Mouse (Mus musculus) kidney, embryonic 14.5 days (tissue): ENCODE results near the gene Ptger1. TPM values are rescaled to one million over a fixed set of nuclear protein-coding genes. Genes with fewer than 3 reads are reported as not detected.

Experiments used
- ATAC-seq: fragments of 200-750 bp; cut with Nextera tagmentation; 2 replicates; pipeline ENCODE4 v1.8.0; 2017; ENCODE audit warnings: moderate number of reproducible peaks, mild to moderate bottlenecking, moderate TSS enrichment, moderate library complexity; ENCODE audit not compliant: low FRiP score, low TSS enrichment
- H3K27ac ChIP-seq: fragments of 300-500 bp; sonication (generic); 2 replicates; pipeline ENCODE4 v1.5.1; 2014; ENCODE audit warnings: low read depth, mild to moderate bottlenecking, low read length, moderate library complexity, mixed read lengths
- H3K27me3 ChIP-seq: fragments of 300-500 bp; sonication (generic); 2 replicates; pipeline ENCODE4 v1.6.1; 2014; ENCODE audit warnings: mild to moderate bottlenecking, low read length; ENCODE audit not compliant: control insufficient read depth, insufficient read depth
- H3K36me3 ChIP-seq: fragments of 300-500 bp; sonication (generic); 2 replicates; pipeline ENCODE4 v1.6.1; 2014; ENCODE audit warnings: low read length, mixed read lengths; ENCODE audit not compliant: control insufficient read depth, insufficient read depth
- H3K4me1 ChIP-seq: fragments of 300-500 bp; sonication (generic); 2 replicates; pipeline ENCODE4 v1.6.1; 2014; ENCODE audit warnings: low read length, mixed read lengths; ENCODE audit not compliant: control insufficient read depth, insufficient read depth
- H3K4me2 ChIP-seq: fragments of 300-500 bp; sonication (generic); replicated peaks from 2 replicates; pipeline ENCODE4 v1.6.1; 2014; ENCODE audit warnings: low read depth, mild to moderate bottlenecking, low read length
- H3K4me3 ChIP-seq: fragments of 300-500 bp; sonication (generic); 2 replicates; pipeline ENCODE4 v1.5.1; 2014; ENCODE audit warnings: mild to moderate bottlenecking, low read length
- H3K9ac ChIP-seq: fragments of 300-500 bp; sonication (generic); 2 replicates; pipeline ENCODE4 v1.6.1; 2014; ENCODE audit warnings: low read depth, mild to moderate bottlenecking, low read length, moderate library complexity
- H3K9me3 ChIP-seq: fragments of 300-500 bp; sonication (generic); 2 replicates; pipeline ENCODE4 v1.6.1; 2016; ENCODE audit warnings: low read length; ENCODE audit not compliant: control insufficient read depth
- WGBS: fragments of 180-500 bp; shearing (Covaris S2); extraction: QIAGEN DNeasy Blood & Tissue Kit; methylation state at CpG from one replicate; pipeline ENCODE4 v1.1.7; 2014; 5-methylcytosine and 5-hydroxymethylcytosine counted together
- polyA plus RNA-seq: library from polyadenylated mRNA; unstranded; fragments of >200 nt; fragmentation: Nextera tagmentation; extraction: Ambion mirVana; gene quantifications from 2 replicates; pipeline ENCODE4 v1.2.1, GENCODE M21; 2014

Gene Ptger1
- polyA plus RNA-seq, 1 experiment from 2014 or later, result 0.97 TPM

DNA sequence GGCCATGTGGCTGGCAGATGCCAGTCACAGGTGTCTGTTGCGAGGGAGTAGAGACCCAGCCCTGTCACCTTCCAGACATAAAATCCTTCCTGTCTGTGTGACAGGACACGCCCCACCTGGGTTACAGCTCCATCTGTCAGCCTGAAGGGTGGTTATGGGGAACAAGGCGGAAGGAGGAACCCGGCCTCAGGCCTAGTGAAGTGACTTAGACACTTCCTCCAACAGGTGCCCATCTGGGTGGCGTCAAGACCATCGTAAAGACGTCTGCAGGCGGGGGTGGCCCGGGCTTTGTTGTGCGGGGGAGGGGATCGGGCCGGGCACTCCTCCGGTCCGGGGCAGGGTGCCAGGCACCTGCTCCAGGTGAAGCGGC is 31.8 kb downstream of the Ptger1 start:
- H3K9me3 ChIP-seq, result peaks cover 3% of the 10 kb centered on the region; the same call in 1 of the 2 replicates
- peak; percentile 6; the same call in 1 of the 2 replicates for ATAC-seq
- peak overlapping the region; percentile 82 for H3K4me3 ChIP-seq
- no peaks in the 10 kb centered on the region for H3K36me3 ChIP-seq
- H3K4me1 ChIP-seq, result peaks cover 28% of the 10 kb centered on the region
- WGBS, result under 1% methylated on average over 15 of the region's 15 CpGs
- H3K4me2 ChIP-seq, result peak overlapping the region; percentile 95
- peak overlapping the region; percentile 89 for H3K9ac ChIP-seq
- peak overlapping the region; percentile 89; the same call in 1 of the 2 replicates for H3K27ac ChIP-seq
- H3K27me3 ChIP-seq, result no peaks in the 10 kb centered on the region

DNA sequence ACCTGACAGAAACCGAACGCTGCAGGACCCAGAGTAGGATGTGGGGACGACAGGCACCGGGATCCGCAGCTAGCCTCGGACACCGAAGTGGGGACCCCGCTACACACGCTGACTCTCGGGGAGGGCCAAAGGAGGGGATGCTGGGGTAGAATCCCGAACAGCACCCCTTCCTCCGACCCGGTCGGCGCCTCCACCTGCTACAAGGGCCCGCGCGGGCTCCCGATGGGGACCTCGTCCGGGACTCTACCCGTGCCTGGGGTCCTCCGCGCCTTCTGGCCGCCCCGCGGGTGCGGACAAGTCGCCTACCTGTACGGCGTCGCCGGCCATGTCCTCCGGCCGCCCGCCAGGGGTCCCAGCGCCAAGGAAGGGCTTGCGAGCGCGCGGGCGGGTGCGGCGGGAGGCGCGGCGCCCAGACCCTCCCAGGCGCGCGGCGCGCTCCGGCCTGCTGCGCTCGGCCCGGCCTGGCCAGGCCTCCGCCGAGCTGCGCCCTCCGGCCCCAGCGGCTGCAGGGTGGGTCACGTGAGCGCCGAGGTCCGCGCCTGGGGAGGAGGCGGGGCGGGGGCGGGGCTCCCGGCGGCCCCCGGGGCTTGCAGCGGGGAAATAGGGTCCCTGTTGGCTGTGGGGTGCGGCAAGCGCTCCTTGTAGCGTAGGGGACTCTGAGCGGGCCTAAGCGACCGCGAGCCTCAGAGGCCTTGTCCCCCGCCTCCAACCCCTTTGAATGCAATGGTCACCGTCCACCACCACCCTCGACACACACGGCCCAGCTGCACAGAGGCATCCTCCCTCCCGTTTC is 32.4 kb downstream of the Ptger1 start, which contains the start of gene Pkn1:
Gene Pkn1, minus strand, starts transcription at position 519 of the 793 bp plus-strand sequence.
- peak; percentile 94 for ATAC-seq
- H3K27ac ChIP-seq, result peak within 1 kb of the TSS; percentile 89
- peaks cover 3% of the 10 kb centered on the region; the same call in 1 of the 2 replicates for H3K9me3 ChIP-seq
- peak within 1 kb of the TSS; percentile 95 for H3K4me2 ChIP-seq
- H3K9ac ChIP-seq, result peak within 1 kb of the TSS; percentile 89
- WGBS, result 0% methylated on average over 71 of the region's 85 CpGs
- H3K36me3 ChIP-seq, result no peaks in the 10 kb centered on the region
- peaks cover 26% of the 10 kb centered on the region for H3K4me1 ChIP-seq
- H3K27me3 ChIP-seq, result no peaks in the 10 kb centered on the region
- H3K4me3 ChIP-seq, result peak within 1 kb of the TSS; percentile 82

DNA sequence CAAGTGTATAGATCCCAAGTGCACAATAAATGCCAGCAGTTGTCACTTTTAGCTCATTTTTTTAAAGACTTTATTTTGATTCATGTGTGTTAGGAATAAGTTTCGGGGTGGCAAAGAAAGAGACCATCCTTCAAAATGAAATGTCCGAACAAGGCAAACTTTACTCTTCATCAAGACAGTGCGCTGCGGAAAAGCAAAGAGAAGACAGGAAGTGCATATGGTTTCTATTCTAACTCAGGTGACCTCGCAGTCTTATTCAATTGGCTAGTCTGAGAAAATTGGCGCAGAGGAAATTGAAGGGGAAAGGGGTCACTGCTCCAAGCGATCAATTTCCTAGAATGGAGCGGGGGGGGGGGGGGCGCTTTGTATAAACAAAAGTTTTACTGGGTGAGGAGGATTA is 33.1 kb downstream of the Ptger1 start:
- H3K4me2 ChIP-seq, result peak overlapping the region; percentile 95
- no peaks in the 10 kb centered on the region for H3K36me3 ChIP-seq
- peaks cover 3% of the 10 kb centered on the region; the same call in 1 of the 2 replicates for H3K9me3 ChIP-seq
- H3K9ac ChIP-seq, result peak overlapping the region; percentile 89
- no peak for ATAC-seq
- H3K4me3 ChIP-seq, result peak overlapping the region; percentile 82
- peaks cover 21% of the 10 kb centered on the region for H3K4me1 ChIP-seq
- peak overlapping the region; percentile 89 for H3K27ac ChIP-seq
- WGBS, result 11% methylated on average over 9 of the region's 9 CpGs
- 0 out of 2 replicates have a peak, but pooled peaks cover under 1% of the 10 kb centered on the region for H3K27me3 ChIP-seq

DNA sequence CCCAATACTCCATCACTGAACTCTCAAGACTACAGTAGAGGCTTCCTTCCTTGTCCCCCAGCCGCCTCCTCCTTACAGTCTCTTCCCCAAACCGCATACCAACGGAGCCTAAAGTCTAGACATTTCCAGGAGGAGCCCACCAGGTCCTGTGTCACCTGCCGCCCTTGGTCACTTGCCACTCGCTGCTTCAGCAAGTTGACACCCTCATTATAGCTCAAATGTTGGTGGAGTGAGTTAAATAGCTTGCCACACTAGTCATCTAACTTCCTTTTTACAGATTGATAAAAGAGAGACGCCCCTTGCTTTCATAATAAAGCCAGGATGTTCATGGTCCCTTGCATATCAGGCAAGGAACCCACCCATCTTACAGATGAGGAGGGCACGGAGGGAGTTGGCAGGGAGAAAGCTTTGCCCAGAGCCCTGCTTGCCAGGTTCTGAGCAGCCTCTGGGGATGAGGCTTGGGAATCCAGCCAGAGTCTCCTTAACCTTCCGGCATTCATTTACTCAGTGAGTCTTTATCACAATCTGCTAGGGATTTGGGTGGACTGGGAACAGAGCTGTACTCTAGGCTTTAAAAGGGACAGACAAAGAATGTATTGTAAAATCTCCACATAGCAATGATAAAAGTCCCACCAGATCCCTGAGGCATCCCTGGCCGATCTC is 34.1 kb downstream of the Ptger1 start:
- no peak overlapping the region for H3K27ac ChIP-seq
- H3K9ac ChIP-seq, result no peak overlapping the region
- peaks cover 3% of the 10 kb centered on the region; the same call in 1 of the 2 replicates for H3K9me3 ChIP-seq
- H3K27me3 ChIP-seq, result 0 out of 2 replicates have a peak, but pooled peaks cover 3% of the 10 kb centered on the region
- ATAC-seq, result no peak
- H3K4me2 ChIP-seq, result no peak overlapping the region
- 82% methylated on average over 9 of the region's 9 CpGs for WGBS
- no peaks in the 10 kb centered on the region for H3K36me3 ChIP-seq
- H3K4me1 ChIP-seq, result peaks cover 14% of the 10 kb centered on the region
- no peak overlapping the region for H3K4me3 ChIP-seq

DNA sequence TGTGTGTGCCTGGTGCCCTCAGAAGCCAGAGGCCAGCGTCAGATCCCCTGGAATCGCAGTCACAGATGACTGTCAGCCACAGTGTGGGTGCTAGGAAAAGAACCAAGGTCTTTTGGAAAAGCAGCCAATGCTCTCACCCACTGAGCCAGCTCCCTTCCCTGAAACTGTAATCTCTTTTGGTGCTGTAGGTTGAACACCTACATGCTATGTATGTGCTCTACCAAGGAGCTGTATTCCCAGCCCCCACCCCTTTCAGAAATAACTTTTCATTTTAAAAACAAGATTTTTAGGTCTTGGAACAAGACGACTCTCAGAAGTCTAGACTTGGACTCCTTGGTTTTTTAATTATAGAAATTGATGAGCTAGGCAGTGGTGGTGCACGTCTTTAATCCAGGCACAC is 36.9 kb downstream of the Ptger1 start:
- Histone ChIP-seq H3K27me3 (0 out of 2 replicates have a peak, but pooled peaks cover 3% of the 10 kb centered on the region), H3K4me1 (peaks cover 4% of the 10 kb centered on the region; the same call in 1 of the 2 replicates), H3K4me3 (no peak overlapping the region), H3K27ac (no peak overlapping the region), H3K4me2 (no peak overlapping the region), H3K9ac (no peak overlapping the region), H3K36me3 (no peaks in the 10 kb centered on the region), H3K9me3 (peaks cover 3% of the 10 kb centered on the region; the same call in 1 of the 2 replicates)
- WGBS, result 81% methylated on average over 4 of the region's 4 CpGs
- no peak for ATAC-seq

DNA sequence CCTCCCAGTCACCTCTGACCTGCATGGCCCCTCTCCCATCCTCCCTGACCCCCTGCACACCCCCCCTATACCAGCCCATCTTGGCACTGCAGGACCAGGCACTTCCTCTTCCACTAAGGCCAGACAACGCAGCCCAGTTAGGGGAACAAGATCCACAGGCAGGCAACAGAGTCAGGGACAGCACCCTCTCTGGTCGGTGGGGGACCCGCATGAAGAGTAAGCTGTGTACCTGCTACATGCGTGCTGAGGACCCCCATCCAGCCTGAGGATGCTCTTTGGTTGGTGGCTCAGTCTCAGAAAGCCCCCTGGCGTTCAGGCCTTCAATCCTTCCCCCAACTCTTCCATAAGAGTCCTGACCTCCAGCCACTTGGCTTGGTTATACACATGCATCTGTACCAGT is 39.9 kb downstream of the Ptger1 start:
- H3K36me3 ChIP-seq, result no peaks in the 10 kb centered on the region
- no peak overlapping the region for H3K27ac ChIP-seq
- no peaks in the 10 kb centered on the region for H3K4me1 ChIP-seq
- WGBS, result 62% methylated on average over 5 of the region's 5 CpGs
- H3K27me3 ChIP-seq, result 0 out of 2 replicates have a peak, but pooled peaks cover 3% of the 10 kb centered on the region
- no peak for ATAC-seq
- no peak overlapping the region for H3K4me3 ChIP-seq
- H3K4me2 ChIP-seq, result no peak overlapping the region
- H3K9me3 ChIP-seq, result peaks cover 2% of the 10 kb centered on the region; the same call in 1 of the 2 replicates
- no peak overlapping the region for H3K9ac ChIP-seq

DNA sequence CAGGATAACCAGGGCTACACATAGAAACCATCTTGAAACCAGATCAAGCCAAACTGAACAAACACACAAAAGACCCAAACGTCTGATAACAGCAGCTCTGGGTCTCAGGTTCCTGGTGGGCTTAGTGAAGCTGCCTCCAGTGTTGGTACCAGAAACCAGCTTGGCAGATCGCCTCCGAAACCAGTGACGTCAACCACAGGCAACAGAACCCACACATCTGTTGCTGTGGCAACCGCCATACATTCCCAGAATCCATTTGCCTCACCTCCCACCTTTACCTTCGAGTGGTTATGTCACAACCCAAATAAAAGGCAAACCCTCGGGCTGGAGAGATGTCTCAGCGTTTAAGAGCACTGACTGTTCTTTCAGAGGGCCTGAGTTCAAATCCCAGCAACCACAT is 41.1 kb downstream of the Ptger1 start:
- no peak overlapping the region for H3K4me2 ChIP-seq
- ATAC-seq, result no peak
- no peak overlapping the region for H3K9ac ChIP-seq
- 76% methylated on average over 8 of the region's 8 CpGs for WGBS
- no peaks in the 10 kb centered on the region for H3K36me3 ChIP-seq
- H3K27me3 ChIP-seq, result 0 out of 2 replicates have a peak, but pooled peaks cover 3% of the 10 kb centered on the region
- H3K9me3 ChIP-seq, result no peaks in the 10 kb centered on the region
- no peaks in the 10 kb centered on the region for H3K4me1 ChIP-seq
- no peak overlapping the region for H3K27ac ChIP-seq
- H3K4me3 ChIP-seq, result no peak overlapping the region

DNA sequence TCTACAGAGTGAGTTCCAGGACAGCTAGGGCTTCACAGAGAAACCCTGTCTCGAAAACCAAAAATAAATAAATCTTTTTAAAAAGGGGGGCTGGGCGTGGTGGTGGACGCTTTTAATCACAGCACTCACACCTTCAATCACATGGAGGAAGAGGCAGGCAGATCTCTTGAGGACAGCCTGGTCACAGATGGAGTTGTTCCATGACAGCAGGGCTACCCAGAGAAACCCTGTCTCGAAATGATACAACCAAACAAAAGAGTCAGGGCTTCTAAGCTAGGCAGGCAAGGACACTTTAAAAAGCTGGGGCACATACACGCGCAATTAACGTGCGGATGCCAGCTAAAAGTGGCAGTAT is 48.2 kb downstream of the Ptger1 start:
- Histone ChIP-seq H3K9me3 (no peaks in the 10 kb centered on the region), H3K4me2 (peak overlapping the region; percentile 42), H3K9ac (no peak overlapping the region; the same call in 1 of the 2 replicates), H3K36me3 (peaks cover 5% of the 10 kb centered on the region), H3K27me3 (no peaks in the 10 kb centered on the region), H3K27ac (no peak overlapping the region), H3K4me3 (peak overlapping the region; percentile 82), H3K4me1 (peaks cover 13% of the 10 kb centered on the region)
- peak; percentile 21 for ATAC-seq
- 19% methylated on average over 8 of the region's 8 CpGs for WGBS
